ENCODE assay signal across 12 mouse cellular contexts in the genomic region with DNA sequence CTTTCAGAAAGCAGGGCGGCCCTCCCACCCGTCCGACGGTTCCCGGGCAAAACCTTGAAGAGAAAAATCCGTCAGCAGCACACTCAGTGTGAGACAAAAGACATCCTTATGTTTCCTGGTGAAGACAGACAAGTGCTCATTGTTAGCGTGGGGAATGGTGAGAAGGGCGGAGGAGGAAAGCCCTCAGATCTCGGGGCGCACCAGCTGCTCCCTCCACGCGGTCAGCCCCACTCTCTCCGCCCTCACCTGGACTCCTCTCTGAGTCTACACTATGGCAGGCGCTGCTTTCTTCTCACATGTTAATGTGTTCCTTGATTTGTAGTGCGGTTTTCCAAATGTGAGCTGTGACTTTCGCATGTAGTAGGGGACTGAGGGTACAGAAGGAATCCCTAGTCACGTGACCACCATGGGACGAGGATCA. TPM values are rescaled to one million over a fixed set of nuclear protein-coding genes. Genes with fewer than 3 reads are reported as not detected.
DNase-seq lines count a peak whose midpoint lies in the region; ATAC-seq and TF ChIP-seq lines count a peak whose summit lies in the region.
"Had no signal": no experiment of that assay in that cellular context is flagged by ENCODE, and none has a peak within 500 bp of the region (broad histone marks: within the 10 kb centered on the region; RNA-seq: fewer than 3 reads in every experiment).

No protein-coding gene starts in this region.

- H3K27me3 ChIP-seq in heart, embryonic 10.5 days (ENCODE audit: insufficient read depth, poor library complexity, severe bottlenecking) = peaks cover 57% of the 10 kb centered on the region
- no peaks in the 10 kb centered on the region for H3K27me3 ChIP-seq in embryonic facial prominence, embryonic 11.5 days (ENCODE audit: control insufficient read depth, insufficient read depth, low read length)
- no peaks in the 10 kb centered on the region for H3K27me3 ChIP-seq in hindbrain, postnatal 0 days (ENCODE audit: insufficient read depth, low read length)

- H3K4me3 ChIP-seq in heart, embryonic 10.5 days = peak overlapping the region; percentile 57; the same call in 1 of the 2 replicates
- H3K4me3 ChIP-seq in embryonic facial prominence, embryonic 11.5 days (ENCODE audit: low read depth, low read length) = no peak overlapping the region
- H3K4me3 ChIP-seq in hindbrain, postnatal 0 days (ENCODE audit: low read length) = no peak overlapping the region

- DNase-seq in heart, embryonic 10.5 days (ENCODE audit: low spot score) = no peak
- DNase-seq in heart, adult 11 months = no peak
- DNase-seq in embryonic facial prominence, embryonic 11.5 days (ENCODE audit: low spot score) = peak; percentile 40
- DNase-seq in hindbrain, postnatal 0 days (ENCODE audit: low spot score) = no peak
- DNase-seq in neural tube, embryonic 10.5 days (ENCODE audit: extremely low spot score, low spot score) = peak; percentile 53
- no peak for DNase-seq in gastrocnemius, postnatal 36 days
- DNase-seq in right cerebral cortex, adult 2 months (ENCODE audit: low spot score in 2 of 2) = no peak
- no peak for DNase-seq in right cerebral cortex, adult 18-20 months
- DNase-seq: cerebellum, adult 9-10 months had no signal

- no peak for TF ChIP-seq CTCF in hindbrain, postnatal 0 days (IDR thresholded peaks at IDR 0.05; ENCODE audit: low read depth)

- no peaks in the 10 kb centered on the region for H3K36me3 ChIP-seq in heart, embryonic 10.5 days
- H3K36me3 ChIP-seq in embryonic facial prominence, embryonic 11.5 days (replicated peaks; ENCODE audit: control insufficient read depth, insufficient read depth, low read depth, low read length) = no peaks in the 10 kb centered on the region
- no peaks in the 10 kb centered on the region for H3K36me3 ChIP-seq in hindbrain, postnatal 0 days (ENCODE audit: insufficient read depth, low read length)

- no peak overlapping the region for H3K9ac ChIP-seq in embryonic facial prominence, embryonic 11.5 days (replicated peaks; ENCODE audit: low read length)
- no peak overlapping the region for H3K9ac ChIP-seq in hindbrain, postnatal 0 days (replicated peaks; ENCODE audit: low read length)

- peaks cover 24% of the 10 kb centered on the region for H3K4me1 ChIP-seq in heart, embryonic 10.5 days
- peaks cover 8% of the 10 kb centered on the region for H3K4me1 ChIP-seq in embryonic facial prominence, embryonic 11.5 days (ENCODE audit: control insufficient read depth, insufficient read depth, low read length)
- peaks cover 25% of the 10 kb centered on the region for H3K4me1 ChIP-seq in hindbrain, postnatal 0 days (ENCODE audit: insufficient read depth, low read length)

- no peaks in the 10 kb centered on the region for H3K9me3 ChIP-seq in heart, embryonic 10.5 days
- no peaks in the 10 kb centered on the region for H3K9me3 ChIP-seq in embryonic facial prominence, embryonic 11.5 days (replicated peaks; ENCODE audit: control insufficient read depth, low read length)
- no peaks in the 10 kb centered on the region for H3K9me3 ChIP-seq in hindbrain, postnatal 0 days (ENCODE audit: low read length)

- no peak overlapping the region for H3K27ac ChIP-seq in heart, embryonic 10.5 days
- no peak overlapping the region for H3K27ac ChIP-seq in embryonic facial prominence, embryonic 11.5 days (replicated peaks; ENCODE audit: low read depth, low read length)
- H3K27ac ChIP-seq in hindbrain, postnatal 0 days = no peak overlapping the region

- no peak for ATAC-seq in embryonic facial prominence, embryonic 11.5 days (replicated peaks; ENCODE audit: insufficient number of reproducible peaks, low FRiP score, low TSS enrichment, low read depth)
- no peak for ATAC-seq in hindbrain, postnatal 0 days
- ATAC-seq: activated CD4-positive, CD25-positive, alpha-beta regulatory T cell, adult 4 months had no signal

- WGBS in heart, embryonic 10.5 days = 10% methylated on average over 18 of the region's 18 CpGs
- WGBS in embryonic facial prominence, embryonic 11.5 days = 9% methylated on average over 18 of the region's 18 CpGs
- WGBS in hindbrain, postnatal 0 days = 17% methylated on average over 18 of the region's 18 CpGs

- peak overlapping the region; percentile 21; the same call in 1 of the 2 replicates for H3K4me2 ChIP-seq in embryonic facial prominence, embryonic 11.5 days (ENCODE audit: low read depth, low read length)
- peak overlapping the region; percentile 18; the same call in 1 of the 2 replicates for H3K4me2 ChIP-seq in hindbrain, postnatal 0 days (ENCODE audit: low read depth, low read length)

- intact Hi-C loops in gastrocnemius, postnatal 36 days (cut with DNase I) = no loop called here

RNA-seq across cellular contexts. Expression of gene Sema5b, which starts 47.8 kb away (rescaled TPM):
- polyA plus RNA-seq in heart, embryonic 10.5 days (2016; fragmentation: Nextera tagmentation; extraction: Ambion mirVana) = 1.5 and 2.2 TPM in 2 replicates
- polyA plus RNA-seq in embryonic facial prominence, embryonic 11.5 days (2014; fragmentation: Nextera tagmentation; extraction: Ambion mirVana) = 2.9 and 4.3 TPM in 2 replicates
- total RNA-seq in hindbrain, postnatal 0 days (2014; rRNA removed) = 37.0 and 47.0 TPM in 2 replicates
- 12.3 and 14.8 TPM in 2 replicates for polyA plus RNA-seq in hindbrain, postnatal 0 days (2015; fragmentation: Nextera tagmentation; extraction: Ambion mirVana)
- under 1 TPM; 0.44 to 0.56 TPM for total RNA-seq in gastrocnemius, postnatal 36 days (2021)
- total RNA-seq: granulocyte monocyte progenitor cell, adult 5-6 weeks; megakaryocyte progenitor cell, adult 5-6 weeks had no signal
- polyA plus RNA-seq: activated CD4-positive, CD25-positive, alpha-beta regulatory T cell, adult 4 months had no signal

Comparison
In these comparisons a context has a peak if more than half of its experiments do, and no peak if none do; other contexts are left out.
1. DNase-seq: peak in embryonic facial prominence, embryonic 11.5 days (single experiment) and neural tube, embryonic 10.5 days (single experiment); none in heart, embryonic 10.5 days (single experiment), heart, adult 11 months (single experiment), hindbrain, postnatal 0 days (single experiment), gastrocnemius, postnatal 36 days (0 of 2), right cerebral cortex, adult 2 months (0 of 2) and right cerebral cortex, adult 18-20 months (single experiment).